Mouse (Mus musculus): ENCODE data around the gene Synpo2l. TPM values are rescaled to one million over a fixed set of nuclear protein-coding genes. Genes with fewer than 3 reads are reported as not detected.
A peak's percentile ranks its signal among the peaks of the same experiment; 100 is the strongest.

Synpo2l gene
- polyA plus RNA-seq, 1 experiment from 2014 or later = 0.17 TPM

GRCm38 (mm10) chr14:20695761-20696520 is 27.8 kb upstream of the Synpo2l start:
- H3K9me3 ChIP-seq = no peaks in the 10 kb centered on the region
- peak overlapping the region; percentile 76 for H3K4me2 ChIP-seq (replicated peaks)
- ATAC-seq (replicated peaks) = no peak
- H3K27me3 ChIP-seq = no peaks in the 10 kb centered on the region
- H3K9ac ChIP-seq (replicated peaks) = peak overlapping the region; percentile 92
- peak overlapping the region; percentile 98 for H3K27ac ChIP-seq (replicated peaks)
- 14% methylated on average over 27 of the region's 27 CpGs for WGBS
- peaks cover 60% of the 10 kb centered on the region for H3K4me1 ChIP-seq
- H3K4me3 ChIP-seq = peak overlapping the region; percentile 86
- peaks cover 41% of the 10 kb centered on the region for H3K36me3 ChIP-seq

- ATAC-seq (replicated peaks) = peak; percentile 92
- no peaks in the 10 kb centered on the region for H3K9me3 ChIP-seq
- peak within 1 kb of the TSS; percentile 92 for H3K9ac ChIP-seq (replicated peaks)
- under 1% methylated on average over 111 of the region's 111 CpGs for WGBS
- H3K4me2 ChIP-seq (replicated peaks) = peak within 1 kb of the TSS; percentile 76
- H3K27ac ChIP-seq (replicated peaks) = peak within 1 kb of the TSS; percentile 98
- no peaks in the 10 kb centered on the region for H3K27me3 ChIP-seq
- H3K4me3 ChIP-seq = peak within 1 kb of the TSS; percentile 86
- H3K4me1 ChIP-seq = peaks cover 53% of the 10 kb centered on the region
- H3K36me3 ChIP-seq = peaks cover 47% of the 10 kb centered on the region
These were observed 27.0 kb upstream of the Synpo2l start, which contains the start of gene Fut11 for GRCm38 (mm10) chr14:20694884-20695760. Fut11 (plus strand) TSS chr14:20694968.

GRCm38 (mm10) chr14:20694185-20694883 is 26.2 kb upstream of the Synpo2l start:
- WGBS = 49% methylated on average over 13 of the region's 13 CpGs
- H3K9me3 ChIP-seq = no peaks in the 10 kb centered on the region
- ATAC-seq (replicated peaks) = peak; percentile 11
- peak overlapping the region; percentile 76 for H3K4me2 ChIP-seq (replicated peaks)
- H3K27me3 ChIP-seq = no peaks in the 10 kb centered on the region
- peak overlapping the region; percentile 98 for H3K27ac ChIP-seq (replicated peaks)
- H3K36me3 ChIP-seq = peaks cover 52% of the 10 kb centered on the region
- peak overlapping the region; percentile 92 for H3K9ac ChIP-seq (replicated peaks)
- H3K4me1 ChIP-seq = peaks cover 46% of the 10 kb centered on the region
- peak overlapping the region; percentile 86 for H3K4me3 ChIP-seq

DNA sequence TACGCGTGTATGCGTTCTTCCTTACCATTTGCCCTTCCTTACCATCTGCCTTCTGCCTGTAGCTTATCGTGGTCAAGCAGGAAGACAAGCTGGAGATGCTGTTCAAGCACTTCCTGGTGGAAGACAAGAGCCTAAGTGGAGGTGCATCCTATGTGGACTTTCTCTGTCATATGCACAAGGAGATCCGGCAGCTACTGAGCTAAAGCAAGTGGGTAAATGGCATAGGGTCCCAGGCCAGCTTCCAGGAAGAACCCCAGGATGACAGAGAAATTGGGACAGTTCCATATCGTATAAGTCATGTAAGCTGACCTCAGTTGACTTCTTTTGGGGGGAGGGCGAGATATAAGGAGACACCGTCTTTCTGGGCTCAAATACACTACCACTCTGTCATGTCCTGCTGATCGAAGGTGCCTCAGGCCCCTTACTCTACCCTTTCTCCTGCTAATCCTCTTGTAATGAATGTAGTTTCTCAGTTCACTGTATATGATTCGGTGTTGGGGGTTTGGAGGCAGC is 25.5 kb upstream of the Synpo2l start:
- Histone ChIP-seq H3K4me1 (peaks cover 39% of the 10 kb centered on the region), H3K9me3 (no peaks in the 10 kb centered on the region), H3K36me3 (peaks cover 59% of the 10 kb centered on the region), H3K9ac (replicated peaks) (no peak overlapping the region), H3K4me3 (no peak overlapping the region), H3K4me2 (replicated peaks) (no peak overlapping the region), H3K27me3 (no peaks in the 10 kb centered on the region), H3K27ac (replicated peaks) (no peak overlapping the region)
- 92% methylated on average over 10 of the region's 10 CpGs for WGBS
- no peak for ATAC-seq (replicated peaks)

DNA sequence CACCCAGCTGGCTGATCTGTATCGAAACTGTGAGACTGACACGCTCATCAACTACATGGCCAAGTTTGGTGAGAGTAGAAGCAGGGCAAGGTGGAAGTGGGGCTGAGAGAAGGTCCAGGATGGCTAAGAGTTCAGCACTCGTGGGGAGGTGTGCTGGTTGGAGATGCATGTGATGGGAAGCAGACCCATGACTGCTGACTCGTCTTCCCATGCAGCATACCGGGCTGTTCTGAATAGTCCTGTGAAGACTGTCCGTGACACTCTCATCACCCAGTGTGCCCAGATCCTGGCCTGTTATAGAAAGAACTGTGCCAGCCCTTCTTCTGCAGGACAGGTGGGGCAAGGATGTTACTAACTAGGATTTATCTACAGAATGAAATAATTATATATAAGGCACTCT is 23.6 kb upstream of the Synpo2l start:
- WGBS = 94% methylated on average over 6 of the region's 6 CpGs
- H3K36me3 ChIP-seq = peaks cover 75% of the 10 kb centered on the region

DNA sequence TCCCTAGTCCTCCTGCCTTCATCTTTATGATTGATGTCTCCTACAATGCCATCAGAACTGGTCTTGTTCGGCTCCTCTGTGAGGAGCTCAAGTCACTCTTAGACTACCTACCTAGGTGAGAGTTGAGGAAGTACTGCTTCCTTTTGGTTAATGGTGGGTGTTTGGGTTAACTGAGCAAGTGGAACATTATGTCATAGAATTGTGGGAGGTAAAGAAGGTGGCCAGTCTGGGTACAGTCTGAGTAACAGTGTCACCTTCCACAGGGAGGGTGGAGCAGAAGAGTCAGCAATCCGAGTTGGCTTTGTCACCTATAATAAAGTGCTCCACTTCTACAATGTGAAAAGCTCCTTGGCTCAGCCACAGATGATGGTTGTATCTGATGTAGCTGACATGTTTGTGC is 20.9 kb upstream of the Synpo2l start:
- no peak overlapping the region for H3K4me2 ChIP-seq (replicated peaks)
- ATAC-seq (replicated peaks) = no peak
- no peaks in the 10 kb centered on the region for H3K27me3 ChIP-seq
- no peaks in the 10 kb centered on the region; the same call in 1 of the 2 replicates for H3K4me1 ChIP-seq
- no peak overlapping the region for H3K4me3 ChIP-seq
- H3K27ac ChIP-seq (replicated peaks) = no peak overlapping the region
- peaks cover 97% of the 10 kb centered on the region for H3K36me3 ChIP-seq
- H3K9ac ChIP-seq (replicated peaks) = no peak overlapping the region
- WGBS = 95% methylated on average over 2 of the region's 2 CpGs
- no peaks in the 10 kb centered on the region for H3K9me3 ChIP-seq

More for the DNA sequence above, 23.6 kb upstream of the Synpo2l start:
- H3K4me1 ChIP-seq = peaks cover 20% of the 10 kb centered on the region
- no peak for ATAC-seq (replicated peaks)
- no peaks in the 10 kb centered on the region for H3K27me3 ChIP-seq
- no peak overlapping the region for H3K27ac ChIP-seq (replicated peaks)
- H3K4me2 ChIP-seq (replicated peaks) = no peak overlapping the region
- no peak overlapping the region for H3K9ac ChIP-seq (replicated peaks)
- no peak overlapping the region for H3K4me3 ChIP-seq
- no peaks in the 10 kb centered on the region for H3K9me3 ChIP-seq

GRCm38 (mm10) chr14:20686576-20686975 is 18.4 kb upstream of the Synpo2l start:
- Histone ChIP-seq H3K9ac (replicated peaks) (no peak overlapping the region), H3K27ac (replicated peaks) (no peak overlapping the region), H3K4me2 (replicated peaks) (no peak overlapping the region), H3K36me3 (peaks cover 98% of the 10 kb centered on the region), H3K9me3 (no peaks in the 10 kb centered on the region), H3K4me1 (no peaks in the 10 kb centered on the region), H3K4me3 (no peak overlapping the region), H3K27me3 (no peaks in the 10 kb centered on the region)
- ATAC-seq (replicated peaks) = no peak
- 96% methylated on average over 3 of the region's 3 CpGs for WGBS

DNA sequence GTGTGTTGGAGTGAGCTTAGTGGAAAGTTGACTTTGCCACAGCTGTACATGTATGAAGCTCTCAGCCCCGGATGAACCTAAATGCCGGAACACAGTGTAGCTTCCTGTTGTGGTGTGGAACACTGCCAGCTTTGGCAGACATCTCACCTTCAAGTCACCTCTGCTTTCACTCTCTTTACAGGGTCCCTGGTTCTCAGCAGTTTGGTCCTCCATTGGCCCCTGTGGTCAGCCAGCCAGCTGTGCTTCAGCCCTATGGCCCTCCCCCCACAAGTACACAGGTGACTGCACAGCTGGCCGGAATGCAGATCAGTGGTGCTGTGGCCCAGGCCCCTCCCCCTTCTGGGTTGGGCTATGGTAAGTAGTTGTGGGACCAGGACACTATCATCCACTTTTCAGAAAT is 14.3 kb upstream of the Synpo2l start:
- Histone ChIP-seq H3K4me1 (no peaks in the 10 kb centered on the region), H3K9me3 (no peaks in the 10 kb centered on the region), H3K27me3 (no peaks in the 10 kb centered on the region), H3K4me3 (no peak overlapping the region), H3K36me3 (peaks cover 99% of the 10 kb centered on the region), H3K4me2 (replicated peaks) (no peak overlapping the region), H3K9ac (replicated peaks) (no peak overlapping the region), H3K27ac (replicated peaks) (no peak overlapping the region)
- whole genome bisulfite sequencing = 78% methylated on average over 3 of the region's 3 CpGs
- ATAC-seq (replicated peaks) = no peak

GRCm38 (mm10) chr14:20681742-20682141 is 13.6 kb upstream of the Synpo2l start:
- 93% methylated on average over 2 of the region's 2 CpGs for WGBS
- H3K36me3 ChIP-seq = peaks cover 98% of the 10 kb centered on the region
- H3K27me3 ChIP-seq = no peaks in the 10 kb centered on the region
- no peaks in the 10 kb centered on the region for H3K9me3 ChIP-seq
- H3K27ac ChIP-seq (replicated peaks) = no peak overlapping the region
- ATAC-seq (replicated peaks) = no peak
- H3K9ac ChIP-seq (replicated peaks) = no peak overlapping the region
- H3K4me3 ChIP-seq = no peak overlapping the region
- H3K4me1 ChIP-seq = no peaks in the 10 kb centered on the region
- no peak overlapping the region for H3K4me2 ChIP-seq (replicated peaks)

GRCm38 (mm10) chr14:20677906-20678305 is 9.8 kb upstream of the Synpo2l start:
- Histone ChIP-seq H3K9ac (replicated peaks) (no peak overlapping the region), H3K9me3 (no peaks in the 10 kb centered on the region), H3K27me3 (no peaks in the 10 kb centered on the region), H3K4me1 (peaks cover 20% of the 10 kb centered on the region), H3K27ac (replicated peaks) (no peak overlapping the region), H3K4me2 (replicated peaks) (no peak overlapping the region), H3K36me3 (peaks cover 69% of the 10 kb centered on the region), H3K4me3 (no peak overlapping the region)
- ATAC-seq (replicated peaks) = no peak
- WGBS = 90% methylated on average over 4 of the region's 4 CpGs

DNA sequence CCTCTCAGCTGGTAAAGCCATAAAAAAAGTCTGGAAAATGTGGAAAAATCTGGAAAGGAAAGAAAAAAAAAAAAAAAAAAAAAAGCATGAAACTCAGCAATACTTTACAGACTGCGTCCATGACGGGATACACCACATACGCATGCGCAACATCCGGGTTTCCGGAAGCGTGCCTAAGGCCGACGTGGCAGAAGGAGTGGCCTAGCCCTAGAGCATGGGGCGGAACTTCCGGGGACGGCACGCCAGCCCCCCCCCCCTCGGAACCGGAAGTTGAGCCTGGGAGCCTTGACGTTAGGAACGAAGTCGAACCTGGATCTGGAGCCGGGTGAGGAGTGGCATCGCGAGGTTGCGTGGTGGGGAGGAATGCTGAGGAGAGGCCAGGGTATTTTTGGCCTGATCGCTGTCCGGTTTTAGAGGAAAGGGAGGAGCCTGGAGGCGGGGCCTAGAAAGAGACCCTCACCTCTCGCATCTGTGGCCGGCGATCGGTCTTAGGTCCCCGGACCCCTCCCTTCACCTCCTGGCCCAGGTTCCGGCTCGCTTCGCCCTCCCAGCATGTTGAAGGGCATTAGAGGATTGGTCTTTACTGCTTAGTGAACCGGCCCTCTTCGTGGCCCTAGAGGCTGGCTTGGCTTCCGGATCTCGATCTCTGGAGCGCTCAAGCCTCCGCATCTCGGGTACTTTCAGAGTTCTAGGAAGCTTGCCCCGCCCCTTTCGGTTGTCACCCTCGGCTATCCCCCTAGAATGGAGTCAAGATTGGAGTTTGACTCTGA is 6.1 kb upstream of the Synpo2l start, which contains the start of gene Sec24c:
TSS of gene Sec24c (plus strand) at position 245 of the 770 bp plus-strand sequence.
- peaks cover 20% of the 10 kb centered on the region for H3K4me1 ChIP-seq
- peaks cover 32% of the 10 kb centered on the region for H3K36me3 ChIP-seq
- peak; percentile 96 for ATAC-seq (replicated peaks)
- H3K4me3 ChIP-seq = peak within 1 kb of the TSS; percentile 85
- peak within 1 kb of the TSS; percentile 83 for H3K4me2 ChIP-seq (replicated peaks)
- no peaks in the 10 kb centered on the region; the same call in 1 of the 2 replicates for H3K27me3 ChIP-seq
- no peaks in the 10 kb centered on the region for H3K9me3 ChIP-seq
- H3K27ac ChIP-seq (replicated peaks) = peak within 1 kb of the TSS; percentile 83
- peak within 1 kb of the TSS; percentile 80 for H3K9ac ChIP-seq (replicated peaks)
- WGBS = 3% methylated on average over 43 of the region's 43 CpGs
